Mouse (Mus musculus): ENCODE results near the gene Shisa3.

GRCm38 (mm10) chr5:67607804-67608673 lies at the start of gene Shisa3:
- no peak for TF ChIP-seq EP300 (IDR thresholded peaks at IDR 0.05; ENCODE audit: low read depth in 1 of 2, low read length in 2 of 2)
- no peak for TF ChIP-seq CTCF (IDR thresholded peaks at IDR 0.05 in 2 of 3, conservative IDR thresholded peaks at IDR 0.05 in 1 of 3; ENCODE audit: control insufficient read depth in 1 of 3, insufficient read depth in 1 of 3, low read depth in 2 of 3, low read length in 3 of 3, poor library complexity in 1 of 3, severe bottlenecking in 1 of 3)
- TF ChIP-seq MAFK (IDR thresholded peaks at IDR 0.05; ENCODE audit: borderline replicate concordance, low read depth, low read length): no peak
- no peak for TF ChIP-seq ZNF384 (IDR thresholded peaks at IDR 0.05; ENCODE audit: low read depth, low read length)
- TF ChIP-seq MEF2A (IDR thresholded peaks at IDR 0.05; ENCODE audit: extremely low read depth, insufficient replicate concordance, low read depth, low read length, poor library complexity, severe bottlenecking): no peak
- TF ChIP-seq RCOR1 (IDR thresholded peaks at IDR 0.05; ENCODE audit: low read depth, low read length): no peak
- no peak for TF ChIP-seq NELFE (IDR thresholded peaks at IDR 0.05; ENCODE audit: low read depth, low read length)
- no peak for TF ChIP-seq GABPA (IDR thresholded peaks at IDR 0.05; ENCODE audit: low read depth, low read length)
- no peak for TF ChIP-seq USF2 (IDR thresholded peaks at IDR 0.05; ENCODE audit: borderline replicate concordance in 1 of 2, insufficient read depth in 1 of 2, low read depth in 1 of 2, low read length in 2 of 2)
- no peak for TF ChIP-seq CHD2 (IDR thresholded peaks at IDR 0.05; ENCODE audit: low read length)
- no peak for TF ChIP-seq POLR2A (IDR thresholded peaks at IDR 0.05; ENCODE audit: control insufficient read depth in 1 of 2, insufficient read depth in 1 of 2, low read depth in 1 of 2, low read length in 2 of 2, poor library complexity in 1 of 2)
- no peak for TF ChIP-seq MAX (IDR thresholded peaks at IDR 0.05; ENCODE audit: low read length)
